Mouse (Mus musculus) neural tube, embryonic 15.5 days (tissue): ENCODE measurements around the gene Ifna1. TPM values are rescaled to one million over a fixed set of nuclear protein-coding genes. Genes with fewer than 3 reads are reported as not detected.

Experiments
- ATAC-seq: fragments of 200-750 bp; cut with Nextera tagmentation; 2 replicates; pipeline ENCODE4 v1.8.0; 2017; ENCODE audit warnings: mild to moderate bottlenecking, moderate TSS enrichment, moderate library complexity; ENCODE audit not compliant: low FRiP score
- H3K27ac ChIP-seq: fragments of 300-500 bp; sonication (generic); replicated peaks from 2 replicates; pipeline ENCODE4 v1.5.1; 2015; ENCODE audit warnings: mild to moderate bottlenecking, inconsistent platforms
- H3K27me3 ChIP-seq: fragments of 300-500 bp; sonication (generic); replicated peaks from 2 replicates; pipeline ENCODE4 v1.6.1; 2015; ENCODE audit warnings: inconsistent platforms
- H3K36me3 ChIP-seq: fragments of 300-500 bp; sonication (generic); 2 replicates; pipeline ENCODE4 v1.6.1; 2015; ENCODE audit warnings: inconsistent platforms
- H3K4me1 ChIP-seq: fragments of 300-500 bp; sonication (generic); 2 replicates; pipeline ENCODE4 v1.6.1; 2015; ENCODE audit warnings: inconsistent platforms
- H3K4me2 ChIP-seq: fragments of 300-500 bp; sonication (generic); 2 replicates; pipeline ENCODE4 v1.6.1; 2015; ENCODE audit warnings: inconsistent platforms, mild to moderate bottlenecking, moderate library complexity
- H3K4me3 ChIP-seq: fragments of 300-500 bp; sonication (generic); replicated peaks from 2 replicates; pipeline ENCODE4 v1.5.1; 2015; ENCODE audit warnings: mild to moderate bottlenecking, inconsistent platforms
- H3K9ac ChIP-seq: fragments of 300-500 bp; sonication (generic); replicated peaks from 2 replicates; pipeline ENCODE4 v1.6.1; 2015; ENCODE audit warnings: mild to moderate bottlenecking, inconsistent platforms
- H3K9me3 ChIP-seq: fragments of 300-500 bp; sonication (generic); replicated peaks from 2 replicates; pipeline ENCODE4 v1.6.1; 2016; ENCODE audit warnings: inconsistent platforms
- WGBS: fragments of 180-500 bp; shearing (Covaris S2); methylation state at CpG from one replicate; pipeline ENCODE4 v1.1.7; 2015; ENCODE audit warnings: mixed read lengths; 5-methylcytosine and 5-hydroxymethylcytosine counted together
- polyA plus RNA-seq: library from polyadenylated mRNA; unstranded; fragments of >200 nt; fragmentation: Nextera tagmentation; extraction: Ambion mirVana; gene quantifications from 2 replicates; pipeline ENCODE4 v1.2.1, GENCODE M21; 2015

Ifna1 gene
- polyA plus RNA-seq, 1 experiment from 2014 or later = not detected

DNA sequence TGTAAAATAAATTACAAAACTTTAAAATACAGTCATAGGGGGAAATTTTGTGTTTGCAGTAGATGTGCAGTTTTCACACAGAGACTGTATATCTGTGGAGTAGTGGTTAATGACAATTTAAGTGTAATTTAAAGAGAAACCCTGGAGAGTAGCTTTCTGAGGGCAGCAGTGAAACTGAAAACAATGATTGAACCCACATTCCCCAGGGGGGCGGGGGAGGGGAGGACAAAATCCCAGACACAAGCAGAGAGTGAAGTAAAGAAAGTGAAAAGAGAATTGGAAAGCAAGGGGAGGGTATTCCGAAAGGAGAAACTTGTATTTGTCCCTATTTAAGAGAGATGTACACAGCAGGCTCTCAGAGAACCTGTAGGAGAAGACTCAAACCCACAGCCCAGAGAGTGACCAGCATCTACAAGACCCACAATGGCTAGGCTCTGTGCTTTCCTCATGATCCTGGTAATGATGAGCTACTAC lies 8.4 kb upstream of the Ifna1 start, which contains the start of gene Ifna4:
Gene Ifna4 (plus strand): TSS at position 424 of the 474 bp plus-strand sequence.
- Histone ChIP-seq H3K27me3 (no peaks in the 10 kb centered on the region), H3K36me3 (no peaks in the 10 kb centered on the region), H3K4me2 (no peak within 1 kb of the TSS), H3K4me1 (no peaks in the 10 kb centered on the region), H3K9me3 (no peaks in the 10 kb centered on the region), H3K4me3 (no peak within 1 kb of the TSS), H3K9ac (no peak within 1 kb of the TSS), H3K27ac (no peak within 1 kb of the TSS)
- ATAC-seq = no peak
- 40% methylated on average over 2 of the region's 2 CpGs for WGBS

DNA sequence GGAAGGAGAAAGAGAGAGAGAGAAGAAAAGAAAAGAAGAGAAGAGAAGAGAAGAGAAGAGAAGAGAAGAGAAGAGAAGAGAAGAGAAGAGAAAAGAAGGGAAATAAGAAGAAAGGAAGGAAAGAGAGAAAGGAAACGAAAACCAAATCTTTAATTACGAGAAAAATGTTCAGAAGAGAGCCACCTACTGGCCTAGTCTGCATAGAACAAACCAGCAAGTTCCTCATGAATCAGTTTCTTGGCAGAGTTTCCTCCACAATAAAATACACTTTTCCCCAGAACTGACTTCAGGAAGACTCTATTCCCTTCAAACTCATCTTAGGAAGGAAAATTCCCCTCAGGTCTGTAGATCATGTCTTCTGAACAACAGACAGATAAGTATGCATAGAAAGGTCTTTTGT lies 4.6 kb upstream of the Ifna1 start:
- H3K9me3 ChIP-seq = no peaks in the 10 kb centered on the region
- H3K4me2 ChIP-seq = no peak overlapping the region
- H3K27ac ChIP-seq = no peak overlapping the region
- H3K36me3 ChIP-seq = no peaks in the 10 kb centered on the region
- 57% methylated on average over 2 of the region's 2 CpGs for WGBS
- H3K9ac ChIP-seq = no peak overlapping the region
- no peak overlapping the region for H3K4me3 ChIP-seq
- ATAC-seq = no peak
- no peaks in the 10 kb centered on the region for H3K27me3 ChIP-seq
- no peaks in the 10 kb centered on the region for H3K4me1 ChIP-seq

DNA sequence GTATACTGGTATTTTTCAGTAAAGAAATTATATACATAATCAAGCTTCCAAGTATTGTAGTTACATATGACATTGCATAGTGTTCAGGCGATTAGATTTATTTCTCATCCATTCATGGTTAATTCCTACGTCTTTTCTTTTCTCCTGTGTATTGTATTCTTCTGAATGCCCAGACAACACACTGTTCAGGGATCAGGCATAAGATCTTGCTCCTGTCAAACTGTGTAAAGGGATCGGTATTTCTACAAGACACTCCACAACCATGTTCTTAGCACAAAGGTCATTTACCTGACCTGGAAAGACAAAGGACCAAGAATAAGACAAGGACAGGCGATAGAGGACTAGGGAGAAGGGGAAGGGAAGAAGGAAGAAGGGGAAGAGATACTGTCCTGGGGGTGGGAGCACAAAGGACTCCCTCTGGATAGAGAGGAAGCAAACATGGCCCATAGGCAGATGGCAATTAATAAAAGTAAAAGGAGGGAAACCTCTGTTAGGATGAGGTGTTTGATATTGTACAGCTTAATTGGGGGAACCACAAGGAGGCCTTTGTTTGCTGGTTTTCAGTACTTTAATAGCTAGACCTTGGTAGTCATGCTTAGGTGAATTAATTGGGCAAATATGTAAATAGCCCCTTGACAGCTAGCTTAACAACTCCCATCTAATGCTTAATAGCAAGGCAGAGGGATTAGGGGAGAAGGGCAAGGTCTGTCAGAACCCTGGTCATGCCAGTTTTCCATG lies 1.3 kb downstream of the Ifna1 start:
- Histone ChIP-seq H3K4me3 (no peak overlapping the region), H3K4me2 (no peak overlapping the region), H3K36me3 (no peaks in the 10 kb centered on the region), H3K27me3 (no peaks in the 10 kb centered on the region), H3K27ac (no peak overlapping the region), H3K4me1 (no peaks in the 10 kb centered on the region), H3K9me3 (no peaks in the 10 kb centered on the region), H3K9ac (no peak overlapping the region)
- no peak for ATAC-seq
- 28% methylated on average over 4 of the region's 4 CpGs for whole genome bisulfite sequencing

DNA sequence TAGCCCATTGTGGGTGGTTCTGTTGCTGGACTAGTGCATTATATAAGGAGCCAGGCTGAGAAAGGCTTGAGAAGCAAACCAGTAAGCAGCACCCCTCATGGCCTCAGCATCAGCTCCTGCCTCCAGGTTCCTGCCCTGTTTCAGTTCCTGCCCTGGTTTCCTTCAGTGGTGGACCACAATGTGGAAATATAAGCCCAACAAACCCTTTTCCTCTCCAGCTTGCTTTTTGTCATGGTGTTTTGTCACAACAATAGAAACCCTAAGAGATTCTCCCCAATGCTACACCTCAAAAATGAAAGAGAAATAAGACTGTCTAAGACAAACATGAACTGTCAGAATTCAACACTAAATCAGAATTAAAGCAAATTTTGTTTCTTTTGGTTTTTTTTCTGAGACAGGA lies 9.3 kb downstream of the Ifna1 start:
- H3K27ac ChIP-seq = no peak overlapping the region
- no peaks in the 10 kb centered on the region for H3K27me3 ChIP-seq
- H3K4me3 ChIP-seq = no peak overlapping the region
- H3K9me3 ChIP-seq = no peaks in the 10 kb centered on the region
- ATAC-seq = no peak
- no peak overlapping the region for H3K4me2 ChIP-seq
- no peaks in the 10 kb centered on the region for H3K4me1 ChIP-seq
- H3K36me3 ChIP-seq = no peaks in the 10 kb centered on the region
- no peak overlapping the region for H3K9ac ChIP-seq

DNA sequence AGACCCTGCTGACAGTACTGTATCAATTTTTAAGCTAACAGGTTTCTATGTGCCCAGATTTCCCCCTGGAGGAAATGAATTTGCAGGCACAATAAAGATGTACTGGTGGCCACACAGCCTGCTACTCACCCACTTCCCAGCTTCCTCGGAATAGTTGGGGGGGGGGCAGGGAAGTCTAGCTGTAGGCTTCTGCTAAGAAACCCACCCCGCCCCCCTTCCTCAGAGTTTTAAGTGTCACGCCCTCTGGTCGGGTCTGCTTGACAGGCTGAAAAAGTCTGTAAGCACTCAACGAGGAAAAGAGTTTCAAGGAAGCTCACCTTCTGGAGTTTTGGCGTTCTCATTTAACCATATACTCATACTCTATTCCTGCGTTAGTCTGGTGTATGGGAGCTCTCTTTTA lies 13.4 kb downstream of the Ifna1 start:
- no peak for ATAC-seq
- WGBS = 18% methylated on average over 7 of the region's 7 CpGs
- H3K27me3 ChIP-seq = peaks cover 10% of the 10 kb centered on the region; the same call in 1 of the 2 replicates
- H3K4me1 ChIP-seq = peaks cover 6% of the 10 kb centered on the region
- H3K9me3 ChIP-seq = no peaks in the 10 kb centered on the region
- H3K9ac ChIP-seq = no peak overlapping the region
- no peaks in the 10 kb centered on the region for H3K36me3 ChIP-seq
- no peak overlapping the region for H3K4me2 ChIP-seq
- no peak overlapping the region for H3K4me3 ChIP-seq
- no peak overlapping the region for H3K27ac ChIP-seq

DNA sequence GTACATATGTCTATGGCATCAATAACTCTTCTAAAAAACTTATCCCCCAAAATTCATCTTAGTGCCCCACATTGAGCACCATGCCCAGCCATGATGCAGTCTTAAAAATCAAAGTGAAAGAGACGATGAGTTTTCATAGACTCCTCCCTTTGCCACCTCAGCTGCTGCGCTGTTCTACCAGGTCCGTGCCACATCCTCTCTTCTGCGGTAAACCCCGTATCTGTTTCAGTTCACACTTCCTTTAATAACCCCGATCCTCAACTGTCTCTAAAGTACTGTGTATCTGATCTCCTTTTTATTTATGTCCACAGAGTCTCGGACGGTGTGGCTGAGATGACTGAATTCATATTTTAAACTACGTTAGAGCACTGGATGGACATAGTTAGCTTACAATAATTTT lies 14.7 kb downstream of the Ifna1 start:
- H3K4me2 ChIP-seq = no peak overlapping the region
- H3K4me1 ChIP-seq = peaks cover 9% of the 10 kb centered on the region
- H3K9me3 ChIP-seq = no peaks in the 10 kb centered on the region
- no peak overlapping the region for H3K9ac ChIP-seq
- ATAC-seq = no peak
- no peak overlapping the region for H3K27ac ChIP-seq
- no peak overlapping the region for H3K4me3 ChIP-seq
- peaks cover 10% of the 10 kb centered on the region; the same call in 1 of the 2 replicates for H3K27me3 ChIP-seq
- 81% methylated on average over 9 of the region's 9 CpGs for WGBS
- no peaks in the 10 kb centered on the region for H3K36me3 ChIP-seq

DNA sequence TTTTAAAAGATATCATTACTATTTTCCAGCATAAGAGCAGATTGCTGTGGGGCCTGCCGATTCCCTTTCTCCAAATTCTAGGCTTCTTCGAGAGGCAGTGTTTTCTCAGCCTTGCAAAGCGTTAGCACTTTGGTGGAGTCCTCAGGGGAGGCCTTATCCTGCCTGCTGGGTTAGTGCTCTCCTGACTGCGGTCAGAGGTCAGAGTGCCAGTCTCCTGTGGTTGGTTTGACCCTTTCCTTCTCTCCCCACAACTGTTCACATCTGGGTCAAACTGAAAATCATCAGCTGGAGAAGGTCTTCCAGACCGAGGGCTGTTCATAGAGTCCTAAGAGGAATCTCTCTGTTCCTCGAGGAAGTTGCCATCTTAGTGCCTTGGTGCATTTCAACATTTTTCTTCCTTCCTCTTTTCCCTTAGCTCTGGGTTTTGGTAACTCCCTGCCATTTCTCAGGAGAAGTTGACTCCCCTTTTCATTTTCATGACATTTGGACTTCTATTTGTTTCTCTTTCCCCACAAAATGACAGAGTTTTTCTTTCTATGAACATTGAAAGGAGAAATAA lies 15.2 kb downstream of the Ifna1 start:
- no peak for ATAC-seq
- Histone ChIP-seq H3K4me3 (no peak overlapping the region), H3K4me2 (no peak overlapping the region), H3K9me3 (no peaks in the 10 kb centered on the region), H3K27me3 (peaks cover 10% of the 10 kb centered on the region; the same call in 1 of the 2 replicates), H3K9ac (no peak overlapping the region), H3K4me1 (peaks cover 9% of the 10 kb centered on the region), H3K36me3 (no peaks in the 10 kb centered on the region), H3K27ac (no peak overlapping the region)
- WGBS = 63% methylated on average over 6 of the region's 6 CpGs

DNA sequence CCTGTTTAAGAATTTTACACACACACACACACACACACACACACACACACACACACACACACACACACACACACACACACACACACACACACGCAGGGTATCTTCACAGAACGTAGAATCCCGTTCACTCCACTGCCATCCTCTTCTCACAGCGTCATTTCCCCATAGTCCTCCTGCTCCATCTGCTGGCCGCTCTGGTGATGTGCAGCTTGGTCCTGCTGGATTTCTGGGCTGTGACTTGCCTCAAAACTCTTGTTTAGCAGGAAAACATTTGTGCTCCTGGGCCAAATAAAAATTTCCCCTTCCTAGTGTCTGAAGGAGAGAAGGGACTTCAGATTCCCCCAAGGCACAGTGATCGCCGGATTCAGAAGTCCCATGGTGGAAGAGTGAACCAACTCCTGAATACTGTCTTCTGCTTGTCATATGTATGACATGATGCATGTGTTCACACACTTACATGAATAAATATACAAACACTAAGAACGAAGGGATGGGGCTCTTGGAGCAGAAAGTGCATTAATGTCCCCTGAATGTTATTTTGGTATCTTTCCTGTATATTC lies 17.6 kb downstream of the Ifna1 start:
- H3K4me3 ChIP-seq = peak overlapping the region; percentile 51
- H3K4me2 ChIP-seq = peak overlapping the region; percentile 99
- H3K27ac ChIP-seq = no peak overlapping the region
- WGBS = 2% methylated on average over 8 of the region's 8 CpGs
- peak; percentile 86 for ATAC-seq
- peak overlapping the region; percentile 50; the same call in 1 of the 2 replicates for H3K9ac ChIP-seq
- peaks cover 9% of the 10 kb centered on the region for H3K4me1 ChIP-seq
- H3K9me3 ChIP-seq = no peaks in the 10 kb centered on the region
- peaks cover 10% of the 10 kb centered on the region; the same call in 1 of the 2 replicates for H3K27me3 ChIP-seq
- no peaks in the 10 kb centered on the region for H3K36me3 ChIP-seq

DNA sequence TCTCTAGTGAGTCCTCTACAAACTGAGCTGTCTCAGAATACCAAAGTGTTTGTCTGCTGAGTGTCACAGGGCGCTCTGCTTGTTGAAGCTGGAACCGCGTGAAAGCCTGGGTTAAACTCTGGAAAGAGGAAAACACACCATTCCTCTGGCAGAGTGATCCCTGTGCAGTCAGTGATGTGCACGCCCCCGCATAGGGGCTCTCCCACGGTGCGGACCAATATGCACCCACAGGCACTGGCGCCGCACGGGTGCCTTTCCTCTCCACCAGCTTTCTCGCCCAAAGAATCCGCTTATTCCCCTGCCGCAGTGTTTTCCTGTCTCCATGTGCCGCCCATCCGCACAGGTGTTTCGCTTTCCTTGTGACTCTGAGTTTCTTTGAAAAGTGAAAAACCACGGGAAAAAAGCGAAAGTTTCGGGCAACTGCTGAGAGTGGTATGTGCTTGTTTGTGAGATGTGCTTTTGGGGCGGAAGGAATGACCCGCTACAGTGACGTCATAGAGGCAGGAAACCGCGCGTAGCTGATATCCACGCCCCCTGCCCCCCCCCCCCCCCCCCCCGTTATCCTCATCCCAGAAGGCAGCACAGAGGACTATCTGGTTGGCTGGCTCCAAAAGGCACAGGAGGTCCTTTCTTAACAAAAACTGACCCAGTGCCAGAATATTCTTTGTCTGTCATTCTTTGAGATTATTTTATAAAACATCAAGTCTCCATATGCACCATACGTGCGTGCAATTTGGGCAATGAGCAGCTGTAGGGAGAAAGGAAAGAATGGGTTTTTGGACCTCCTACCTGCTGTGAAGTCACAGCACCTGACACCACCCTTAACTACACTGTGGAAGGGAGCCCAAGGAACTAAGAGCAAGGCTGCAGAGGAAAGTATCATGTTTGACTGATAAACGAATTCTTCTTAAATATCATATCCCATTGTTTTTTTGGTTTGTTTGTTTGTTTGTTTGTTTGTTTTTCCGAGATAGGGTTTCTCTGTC lies 18.3 kb downstream of the Ifna1 start:
- peak overlapping the region; percentile 50 for H3K9ac ChIP-seq
- peak overlapping the region; percentile 51 for H3K4me3 ChIP-seq
- H3K27me3 ChIP-seq = peaks cover 10% of the 10 kb centered on the region; the same call in 1 of the 2 replicates
- peaks cover 9% of the 10 kb centered on the region for H3K4me1 ChIP-seq
- peak; percentile 76 for ATAC-seq
- no peak overlapping the region for H3K27ac ChIP-seq
- H3K9me3 ChIP-seq = no peaks in the 10 kb centered on the region
- H3K4me2 ChIP-seq = peak overlapping the region; percentile 99
- 7% methylated on average over 31 of the region's 31 CpGs for WGBS
- no peaks in the 10 kb centered on the region for H3K36me3 ChIP-seq

DNA sequence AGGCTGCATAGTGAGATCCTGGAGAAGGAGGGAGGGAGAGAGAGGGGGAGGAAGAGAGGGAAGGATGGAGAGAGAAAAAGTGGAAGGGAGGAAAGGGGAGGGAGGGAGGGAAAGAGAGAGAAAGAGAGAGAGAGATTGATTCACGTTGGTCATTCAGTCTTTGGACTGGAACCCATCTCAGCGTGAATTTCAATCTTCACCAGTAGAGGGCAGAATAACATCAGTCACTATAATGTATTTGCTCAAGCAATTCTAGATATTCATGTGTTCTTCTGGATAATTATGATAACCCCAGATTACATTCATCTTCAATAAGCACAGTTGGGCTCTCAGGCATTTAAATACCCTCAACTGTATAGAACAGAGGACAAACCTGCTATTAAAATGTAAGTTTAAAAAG lies 22.8 kb downstream of the Ifna1 start:
- Histone ChIP-seq H3K27ac (no peak overlapping the region), H3K4me2 (no peak overlapping the region), H3K9ac (no peak overlapping the region), H3K9me3 (no peaks in the 10 kb centered on the region), H3K36me3 (no peaks in the 10 kb centered on the region), H3K4me1 (peaks cover 9% of the 10 kb centered on the region), H3K4me3 (no peak overlapping the region), H3K27me3 (no peaks in the 10 kb centered on the region)
- 0% methylated on average over 2 of the region's 2 CpGs for WGBS
- ATAC-seq = no peak

DNA sequence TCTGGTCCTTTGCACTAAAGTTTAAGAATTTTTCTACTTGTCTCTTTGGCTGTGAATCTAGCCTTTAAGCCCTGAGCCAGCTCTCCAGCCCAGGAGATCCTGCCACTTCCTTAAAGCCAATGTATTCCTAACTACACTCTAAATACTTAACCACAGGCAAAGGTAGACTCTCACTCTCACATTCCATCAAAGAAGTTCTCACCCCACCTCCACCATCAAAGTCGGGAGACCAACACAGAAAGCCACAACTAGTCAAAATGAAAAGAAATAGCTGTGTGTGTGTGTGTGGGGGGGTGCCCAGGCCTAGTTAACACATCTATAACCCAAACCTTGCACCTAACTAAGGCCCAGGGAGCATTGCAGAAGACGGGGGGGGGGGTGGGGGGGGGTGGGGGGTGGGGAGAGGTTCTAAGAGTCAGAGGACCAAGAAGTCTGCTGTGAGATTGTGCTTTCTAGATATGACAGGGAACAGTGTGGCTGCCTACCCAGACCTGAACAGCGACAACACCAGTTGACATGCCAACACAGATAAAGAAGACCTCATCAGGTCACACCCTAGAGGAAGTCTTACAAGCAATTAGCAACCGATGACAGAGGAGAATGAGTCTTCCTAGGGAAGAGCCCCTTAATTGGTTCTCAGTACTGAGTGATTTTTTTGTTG lies 25.7 kb downstream of the Ifna1 start:
- Histone ChIP-seq H3K27me3 (no peaks in the 10 kb centered on the region), H3K36me3 (no peaks in the 10 kb centered on the region), H3K9me3 (no peaks in the 10 kb centered on the region), H3K4me2 (no peak overlapping the region), H3K4me3 (no peak overlapping the region), H3K4me1 (no peaks in the 10 kb centered on the region), H3K27ac (no peak overlapping the region), H3K9ac (no peak overlapping the region)
- no peak for ATAC-seq
- WGBS = 71% methylated on average over 4 of the region's 4 CpGs
